Mouse (Mus musculus) small intestine, adult 2 months (tissue): ENCODE data around the gene Bcl2l11.

Experiments used
- CTCF ChIP-seq: fragments of 200-500 bp; IDR thresholded peaks from 2 replicates; pipeline ENCODE4 v1.5.1; 2012; ENCODE audit warnings: low read depth, mild to moderate bottlenecking, control low read depth, inconsistent platforms, low read length, moderate library complexity, mixed read lengths; ENCODE audit not compliant: insufficient replicate concordance, insufficient read length; ENCODE audit errors: extremely low read depth
- POLR2A ChIP-seq: fragments of 200-500 bp; IDR thresholded peaks from 2 replicates; pipeline ENCODE4 v1.6.1; 2012; ENCODE audit warnings: low read depth, mild to moderate bottlenecking, control low read depth, inconsistent platforms, low read length, moderate library complexity

- TF ChIP-seq CTCF (no peak), POLR2A (no peak)
Measured at GRCm38 (mm10) chr2:128117605-128118004, 8.2 kb upstream of the Bcl2l11 start.
